Mouse (Mus musculus): ENCODE results near the gene Gsto2. TPM values are rescaled to one million over a fixed set of nuclear protein-coding genes. Genes with fewer than 3 reads are reported as not detected.
A peak's percentile ranks its signal among the peaks of the same experiment; 100 is the strongest.

The Gsto2 gene
- polyA plus RNA-seq, 1 experiment from 2014 or later = 1.2 TPM

- Histone ChIP-seq H3K9me3 (no peaks in the 10 kb centered on the region), H3K4me3 (no peak overlapping the region), H3K27me3 (no peaks in the 10 kb centered on the region), H3K27ac (replicated peaks) (no peak overlapping the region), H3K9ac (0 out of 2 replicates have a peak overlapping the region, but pooled peaks have one; percentile 1), H3K4me2 (peak overlapping the region; percentile 86), H3K4me1 (replicated peaks) (peaks cover 24% of the 10 kb centered on the region), H3K36me3 (no peaks in the 10 kb centered on the region)
- ATAC-seq (ENCODE audit: low FRiP score, low read depth) = no peak
- 16% methylated on average over 4 of the region's 4 CpGs for WGBS
Observed at GRCm38 (mm10) chr19:47917396-47917795, 52.1 kb downstream of the Gsto2 start.

- no peak overlapping the region for H3K27ac ChIP-seq (replicated peaks)
- H3K27me3 ChIP-seq = no peaks in the 10 kb centered on the region
- H3K9me3 ChIP-seq = no peaks in the 10 kb centered on the region
- 15% methylated on average over 9 of the region's 9 CpGs for WGBS
- no peak for ATAC-seq (ENCODE audit: low FRiP score, low read depth)
- H3K4me2 ChIP-seq = peak overlapping the region; percentile 86
- peaks cover 24% of the 10 kb centered on the region for H3K4me1 ChIP-seq (replicated peaks)
- H3K36me3 ChIP-seq = no peaks in the 10 kb centered on the region
- H3K9ac ChIP-seq = 0 out of 2 replicates have a peak overlapping the region, but pooled peaks have one; percentile 1
- H3K4me3 ChIP-seq = peak overlapping the region; percentile 77
Observed at GRCm38 (mm10) chr19:47918016-47918415, 52.7 kb downstream of the Gsto2 start.

- Histone ChIP-seq H3K27me3 (no peaks in the 10 kb centered on the region), H3K9ac (peak overlapping the region; percentile 63), H3K27ac (replicated peaks) (peak overlapping the region; percentile 79), H3K4me3 (peak overlapping the region; percentile 77), H3K4me1 (replicated peaks) (peaks cover 24% of the 10 kb centered on the region), H3K4me2 (peak overlapping the region; percentile 86), H3K36me3 (no peaks in the 10 kb centered on the region), H3K9me3 (no peaks in the 10 kb centered on the region)
- under 1% methylated on average over 29 of the region's 29 CpGs for WGBS
- peak; percentile 59 for ATAC-seq (ENCODE audit: low FRiP score, low read depth)
Observed at GRCm38 (mm10) chr19:47918455-47919101, 53.2 kb downstream of the Gsto2 start.

DNA sequence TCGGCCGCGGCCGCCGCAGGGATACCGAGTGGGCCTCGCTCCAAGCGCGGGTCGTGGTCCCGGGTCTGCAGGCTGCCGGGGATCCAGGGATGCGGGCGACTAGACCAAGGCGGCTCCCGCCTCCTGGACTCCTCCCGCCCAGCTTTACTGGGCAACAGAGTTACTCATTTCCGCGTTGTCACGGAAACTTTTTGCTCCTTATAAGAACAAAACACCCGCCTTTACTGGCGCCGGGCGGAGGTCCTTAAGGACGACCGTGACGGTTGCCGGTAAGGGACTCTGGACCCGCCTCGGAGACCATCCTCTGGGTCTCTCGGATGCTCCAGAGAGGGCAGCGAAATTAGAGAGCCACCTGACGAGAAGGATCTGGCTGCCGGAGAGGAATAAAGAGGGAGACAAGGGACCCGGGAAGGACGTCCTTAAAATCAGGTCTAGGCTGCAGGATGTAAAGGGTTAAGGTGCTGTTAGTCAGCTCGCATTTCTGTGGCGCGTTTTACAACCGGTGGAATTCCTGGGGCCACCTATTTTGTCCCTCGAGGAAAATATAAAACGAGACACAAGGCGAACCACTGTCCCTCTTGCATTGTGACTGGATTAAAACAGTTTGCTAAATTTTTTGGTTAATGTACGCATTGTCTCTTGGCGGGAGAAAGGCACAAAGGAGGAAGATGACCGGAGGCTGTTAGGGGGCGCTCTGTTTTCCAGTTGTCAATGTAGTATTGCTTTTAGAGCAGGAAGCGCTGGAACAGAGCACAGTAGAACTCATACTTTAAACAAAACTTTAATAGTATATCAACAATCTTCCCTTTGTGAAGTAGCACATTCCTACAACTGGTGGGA lies 54.0 kb downstream of the Gsto2 start, which contains the start of the genes Cfap43 and Itprip:
Gene Cfap43 (minus strand): TSS at position 162 of the 840 bp plus-strand sequence.
Gene Itprip (minus strand): TSS at position 174 of the 840 bp plus-strand sequence.
- peak within 1 kb of the TSS; percentile 77 for H3K4me3 ChIP-seq
- H3K9ac ChIP-seq = peak within 1 kb of the TSS; percentile 63
- no peaks in the 10 kb centered on the region for H3K9me3 ChIP-seq
- H3K4me2 ChIP-seq = peak within 1 kb of the TSS; percentile 86
- WGBS = under 1% methylated on average over 48 of the region's 48 CpGs
- H3K27me3 ChIP-seq = no peaks in the 10 kb centered on the region
- peak; percentile 82 for ATAC-seq (ENCODE audit: low FRiP score, low read depth)
- H3K27ac ChIP-seq (replicated peaks) = peak within 1 kb of the TSS; percentile 79
- no peaks in the 10 kb centered on the region for H3K36me3 ChIP-seq
- peaks cover 24% of the 10 kb centered on the region for H3K4me1 ChIP-seq (replicated peaks)

DNA sequence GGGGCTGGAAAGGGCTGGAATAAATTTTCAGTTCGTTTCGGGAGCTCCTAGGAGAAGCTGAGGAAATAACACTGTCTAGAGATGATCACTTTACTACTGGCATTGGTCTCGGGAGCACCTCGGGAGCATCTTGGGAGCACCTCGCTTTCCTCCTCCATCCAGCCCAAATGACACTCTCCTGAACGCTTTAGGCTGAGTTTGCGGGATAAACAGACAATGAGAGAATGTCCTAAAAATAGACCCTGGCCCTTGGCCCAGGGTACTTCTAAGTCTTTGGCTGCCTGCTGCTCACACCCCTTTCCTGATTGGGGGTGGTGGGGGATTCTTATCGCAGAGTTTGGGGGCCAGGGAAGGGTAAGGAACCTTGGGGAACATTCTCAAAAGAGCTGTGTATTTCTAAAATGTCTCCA lies 54.6 kb downstream of the Gsto2 start:
- H3K9ac ChIP-seq = no peak overlapping the region
- H3K36me3 ChIP-seq = no peaks in the 10 kb centered on the region
- no peak for ATAC-seq (ENCODE audit: low FRiP score, low read depth)
- peaks cover 24% of the 10 kb centered on the region for H3K4me1 ChIP-seq (replicated peaks)
- 0 out of 2 replicates have a peak overlapping the region, but pooled peaks have one; percentile 79 for H3K27ac ChIP-seq (replicated peaks)
- H3K4me2 ChIP-seq = peak overlapping the region; percentile 86
- H3K4me3 ChIP-seq = peak overlapping the region; percentile 77
- no peaks in the 10 kb centered on the region for H3K27me3 ChIP-seq
- no peaks in the 10 kb centered on the region for H3K9me3 ChIP-seq
- WGBS = 8% methylated on average over 8 of the region's 8 CpGs

- H3K9ac ChIP-seq = no peak overlapping the region
- H3K36me3 ChIP-seq = no peaks in the 10 kb centered on the region
- no peaks in the 10 kb centered on the region for H3K27me3 ChIP-seq
- no peak for ATAC-seq (ENCODE audit: low FRiP score, low read depth)
- 78% methylated on average over 7 of the region's 7 CpGs for WGBS
- H3K4me3 ChIP-seq = no peak overlapping the region
- H3K9me3 ChIP-seq = no peaks in the 10 kb centered on the region
- no peak overlapping the region for H3K4me2 ChIP-seq
- H3K27ac ChIP-seq (replicated peaks) = no peak overlapping the region
- no peaks in the 10 kb centered on the region for H3K4me1 ChIP-seq (replicated peaks)
Observed at GRCm38 (mm10) chr19:47925819-47926218, 60.5 kb downstream of the Gsto2 start.

GRCm38 (mm10) chr19:47927032-47927431 lies 61.7 kb downstream of the Gsto2 start:
- H3K9ac ChIP-seq = no peak overlapping the region
- H3K36me3 ChIP-seq = no peaks in the 10 kb centered on the region
- no peaks in the 10 kb centered on the region for H3K9me3 ChIP-seq
- H3K27me3 ChIP-seq = no peaks in the 10 kb centered on the region
- no peaks in the 10 kb centered on the region for H3K4me1 ChIP-seq (replicated peaks)
- 88% methylated on average over 2 of the region's 2 CpGs for WGBS
- H3K4me3 ChIP-seq = no peak overlapping the region
- no peak for ATAC-seq (ENCODE audit: low FRiP score, low read depth)
- no peak overlapping the region for H3K4me2 ChIP-seq
- no peak overlapping the region for H3K27ac ChIP-seq (replicated peaks)

GRCm38 (mm10) chr19:47929043-47929442 lies 63.7 kb downstream of the Gsto2 start:
- H3K9me3 ChIP-seq = no peaks in the 10 kb centered on the region
- H3K4me1 ChIP-seq (replicated peaks) = no peaks in the 10 kb centered on the region
- no peaks in the 10 kb centered on the region for H3K27me3 ChIP-seq
- no peak for ATAC-seq (ENCODE audit: low FRiP score, low read depth)
- no peak overlapping the region for H3K4me2 ChIP-seq
- no peak overlapping the region for H3K4me3 ChIP-seq
- H3K27ac ChIP-seq (replicated peaks) = no peak overlapping the region
- H3K9ac ChIP-seq = no peak overlapping the region
- WGBS = 74% methylated on average over 4 of the region's 4 CpGs
- no peaks in the 10 kb centered on the region for H3K36me3 ChIP-seq

DNA sequence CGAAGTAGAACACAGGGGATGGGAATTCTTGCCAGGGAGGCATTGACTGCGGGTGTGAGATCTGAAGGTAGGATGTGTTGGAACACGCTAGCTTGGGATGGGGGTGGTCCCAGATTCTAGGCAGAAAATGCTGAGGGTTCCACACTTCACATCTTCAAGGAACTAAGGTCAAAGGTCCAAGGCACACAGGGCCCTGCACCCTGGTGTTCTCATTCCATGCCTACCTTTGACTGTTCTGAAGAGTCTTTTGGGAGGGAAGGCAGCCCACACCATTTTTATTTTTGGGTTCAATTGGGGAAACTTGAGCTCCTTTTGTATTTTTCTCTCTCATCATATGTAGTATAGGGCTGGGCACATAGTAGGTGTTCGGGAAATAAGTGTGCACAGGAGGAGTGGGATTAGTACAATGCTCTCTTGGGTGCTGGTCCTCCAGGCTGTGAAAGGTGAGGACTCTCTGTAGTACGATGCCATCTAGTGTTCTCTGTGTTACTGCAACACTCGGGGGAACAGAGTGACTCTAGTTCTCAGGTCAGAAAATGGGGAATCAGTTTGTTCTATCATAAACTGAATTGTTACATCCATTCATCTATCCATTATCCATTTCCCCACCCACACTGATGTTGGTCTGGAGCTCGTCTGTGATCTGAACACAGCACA lies 66.8 kb downstream of the Gsto2 start:
- no peak overlapping the region for H3K4me3 ChIP-seq
- peak; percentile 72 for ATAC-seq (ENCODE audit: low FRiP score, low read depth)
- H3K4me1 ChIP-seq (replicated peaks) = no peaks in the 10 kb centered on the region; the same call in 1 of the 2 replicates
- no peak overlapping the region for H3K27ac ChIP-seq (replicated peaks)
- no peaks in the 10 kb centered on the region for H3K36me3 ChIP-seq
- H3K9me3 ChIP-seq = no peaks in the 10 kb centered on the region
- WGBS = 43% methylated on average over 7 of the region's 7 CpGs
- H3K4me2 ChIP-seq = no peak overlapping the region
- no peaks in the 10 kb centered on the region for H3K27me3 ChIP-seq
- H3K9ac ChIP-seq = no peak overlapping the region

DNA sequence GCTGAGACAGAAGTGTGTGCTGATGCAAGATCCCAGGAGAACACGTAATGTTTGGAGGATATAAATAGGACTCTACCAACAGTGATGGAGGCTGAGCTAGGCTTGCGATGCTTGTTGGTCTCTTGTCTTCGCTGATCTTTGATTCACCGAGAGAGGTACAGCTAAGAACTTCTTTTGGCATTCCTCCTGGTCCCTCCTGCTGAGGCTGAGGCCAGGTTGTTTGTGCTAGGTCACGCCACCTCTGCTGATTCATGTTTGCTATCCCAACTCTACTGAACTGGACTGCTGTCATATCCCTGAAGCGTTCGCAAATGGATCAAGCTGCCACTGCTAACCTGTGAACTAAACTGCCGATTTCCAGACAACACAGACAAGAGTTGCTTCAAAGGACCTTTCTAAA lies 68.8 kb downstream of the Gsto2 start:
- 96% methylated on average over 8 of the region's 8 CpGs for WGBS

GRCm38 (mm10) chr19:47934636-47935238 lies 69.4 kb downstream of the Gsto2 start:
- Histone ChIP-seq H3K9me3 (no peaks in the 10 kb centered on the region), H3K27ac (replicated peaks) (no peak overlapping the region), H3K27me3 (no peaks in the 10 kb centered on the region), H3K9ac (no peak overlapping the region), H3K4me3 (no peak overlapping the region), H3K4me1 (replicated peaks) (peaks cover 6% of the 10 kb centered on the region), H3K36me3 (no peaks in the 10 kb centered on the region), H3K4me2 (no peak overlapping the region)
- 73% methylated on average over 16 of the region's 16 CpGs for WGBS
- ATAC-seq (ENCODE audit: low FRiP score, low read depth) = no peak

More for the DNA sequence above, 68.8 kb downstream of the Gsto2 start:
- Histone ChIP-seq H3K27ac (replicated peaks) (no peak overlapping the region), H3K4me3 (no peak overlapping the region), H3K9me3 (no peaks in the 10 kb centered on the region), H3K36me3 (no peaks in the 10 kb centered on the region), H3K4me1 (replicated peaks) (peaks cover 6% of the 10 kb centered on the region), H3K27me3 (no peaks in the 10 kb centered on the region), H3K4me2 (no peak overlapping the region), H3K9ac (no peak overlapping the region)
- ATAC-seq (ENCODE audit: low FRiP score, low read depth) = no peak
